Mouse (Mus musculus) erythroblast, embryonic 14.5 days (primary cell): ENCODE results near the gene Tmpo.

Experiments
- GATA1 ChIP-seq: IDR thresholded peaks from 2 replicates; pipeline ENCODE4 v1.6.1; 2012; ENCODE audit warnings: low read length, inconsistent platforms, mixed read lengths
- TAL1 ChIP-seq: IDR thresholded peaks from 3 replicates; pipeline ENCODE4 v1.6.1; 2012; ENCODE audit warnings: low read length, inconsistent platforms, mixed read lengths

- TF ChIP-seq GATA1 (no peak), TAL1 (no peak)
These were observed 75.1 kb downstream of the Tmpo start for GRCm38 (mm10) chr10:91105981-91106380.
